In genomic region chr11:76358628-76359320, GRCm38 (mm10) we compare ENCODE assay signal across 8 mouse cellular contexts. TPM values are rescaled to one million over a fixed set of nuclear protein-coding genes. Genes with fewer than 3 reads are reported as not detected.
A peak's percentile ranks its signal among the peaks of the same experiment; 100 is the strongest.
DNase-seq lines count a peak whose midpoint lies in the region; ATAC-seq and TF ChIP-seq lines count a peak whose summit lies in the region.

No protein-coding gene starts in this region.

- DNase-seq in forebrain, embryonic 14.5 days (ENCODE audit: low spot score): peak; percentile 48
- DNase-seq in forebrain, postnatal 0 days: no peak
- DNase-seq in lung, adult 18-20 months: no peak
- peak; percentile 44 to 48 for DNase-seq in heart, postnatal 10 days
- DNase-seq in natural killer cell, adult 2 months (ENCODE audit: low spot score in 2 of 2): no peak
- DNase-seq in embryo, embryonic 10 days (ENCODE audit: low spot score): no peak

- H3K4me1 ChIP-seq in forebrain, embryonic 14.5 days (ENCODE audit: control insufficient read depth, insufficient read depth, low read length): peaks cover 17% of the 10 kb centered on the region
- H3K4me1 ChIP-seq in forebrain, postnatal 0 days (ENCODE audit: insufficient read depth): peaks cover 10% of the 10 kb centered on the region; the same call in 1 of the 2 replicates
- peaks cover 24% of the 10 kb centered on the region for H3K4me1 ChIP-seq in lung, embryonic 16.5 days (replicated peaks; ENCODE audit: control insufficient read depth, insufficient read depth, low read length)
- H3K4me1 ChIP-seq in stomach, embryonic 14.5 days (ENCODE audit: control insufficient read depth, insufficient read depth, low read length): peaks cover 40% of the 10 kb centered on the region

- no peak overlapping the region for H3K4me2 ChIP-seq in forebrain, embryonic 14.5 days (ENCODE audit: low read length)
- H3K4me2 ChIP-seq in forebrain, postnatal 0 days (ENCODE audit: low read depth): no peak overlapping the region
- peak overlapping the region; percentile 14; the same call in 1 of the 2 replicates for H3K4me2 ChIP-seq in lung, embryonic 16.5 days (ENCODE audit: low read depth, low read length)
- H3K4me2 ChIP-seq in stomach, embryonic 14.5 days (replicated peaks; ENCODE audit: low read depth, low read length): no peak overlapping the region

- no peaks in the 10 kb centered on the region for H3K27me3 ChIP-seq in forebrain, embryonic 14.5 days (replicated peaks; ENCODE audit: control insufficient read depth, insufficient read depth, low read length)
- H3K27me3 ChIP-seq in forebrain, postnatal 0 days (ENCODE audit: insufficient read depth, low read length): no peaks in the 10 kb centered on the region
- no peaks in the 10 kb centered on the region for H3K27me3 ChIP-seq in lung, embryonic 16.5 days (ENCODE audit: control insufficient read depth, insufficient read depth, low read depth, low read length)
- no peaks in the 10 kb centered on the region for H3K27me3 ChIP-seq in stomach, embryonic 14.5 days (ENCODE audit: control insufficient read depth, insufficient read depth, low read length)

- no peaks in the 10 kb centered on the region for H3K9me3 ChIP-seq in forebrain, embryonic 14.5 days (replicated peaks; ENCODE audit: control insufficient read depth, low read length)
- H3K9me3 ChIP-seq in forebrain, postnatal 0 days (ENCODE audit: low read length): no peaks in the 10 kb centered on the region
- no peaks in the 10 kb centered on the region for H3K9me3 ChIP-seq in lung, embryonic 16.5 days (ENCODE audit: control insufficient read depth, low read length)
- H3K9me3 ChIP-seq in stomach, embryonic 14.5 days (ENCODE audit: control insufficient read depth, low read depth, low read length): no peaks in the 10 kb centered on the region

- WGBS in forebrain, embryonic 14.5 days: 17% methylated on average over 14 of the region's 14 CpGs
- 22% methylated on average over 14 of the region's 14 CpGs for WGBS in forebrain, postnatal 0 days
- WGBS in lung, embryonic 16.5 days: 38% methylated on average over 14 of the region's 14 CpGs
- 32% methylated on average over 14 of the region's 14 CpGs for WGBS in stomach, embryonic 14.5 days

- no peak for TF ChIP-seq CTCF in forebrain, postnatal 0 days (IDR thresholded peaks at IDR 0.05; ENCODE audit: low read depth)

- no peaks in the 10 kb centered on the region for H3K36me3 ChIP-seq in forebrain, embryonic 14.5 days (ENCODE audit: control insufficient read depth, insufficient read depth, low read length)
- H3K36me3 ChIP-seq in forebrain, postnatal 0 days (ENCODE audit: insufficient read depth): no peaks in the 10 kb centered on the region
- no peaks in the 10 kb centered on the region for H3K36me3 ChIP-seq in lung, embryonic 16.5 days (ENCODE audit: control insufficient read depth, insufficient read depth, low read length)
- H3K36me3 ChIP-seq in stomach, embryonic 14.5 days (ENCODE audit: control insufficient read depth, insufficient read depth, low read length): no peaks in the 10 kb centered on the region

- no peak overlapping the region for H3K9ac ChIP-seq in forebrain, embryonic 14.5 days (ENCODE audit: low read length)
- no peak overlapping the region for H3K9ac ChIP-seq in forebrain, postnatal 0 days
- 0 out of 2 replicates have a peak overlapping the region, but pooled peaks have one; percentile 18 for H3K9ac ChIP-seq in lung, embryonic 16.5 days (ENCODE audit: low read length)
- no peak overlapping the region for H3K9ac ChIP-seq in stomach, embryonic 14.5 days (replicated peaks; ENCODE audit: low read depth, low read length)

- H3K27ac ChIP-seq in forebrain, embryonic 14.5 days (ENCODE audit: low read depth, low read length): no peak overlapping the region
- H3K27ac ChIP-seq in forebrain, postnatal 0 days (ENCODE audit: low read depth, low read length): no peak overlapping the region
- peak overlapping the region; percentile 50 for H3K27ac ChIP-seq in lung, embryonic 16.5 days (ENCODE audit: low read length)
- H3K27ac ChIP-seq in stomach, embryonic 14.5 days (ENCODE audit: low read length): peak overlapping the region; percentile 48; the same call in 1 of the 2 replicates

- intact Hi-C loops in heart, postnatal 10 days (cut with DNase I): no loop called here

- ATAC-seq in forebrain, embryonic 14.5 days: no peak
- ATAC-seq in forebrain, postnatal 0 days: no peak
- peak; percentile 58; the same call in 1 of the 2 replicates for ATAC-seq in lung, embryonic 16.5 days (ENCODE audit: low read depth)
- ATAC-seq in stomach, embryonic 14.5 days (ENCODE audit: insufficient number of reproducible peaks, insufficient read depth, low FRiP score, low read depth): no peak

- H3K4me3 ChIP-seq in forebrain, embryonic 14.5 days (ENCODE audit: low read depth, low read length): no peak overlapping the region
- no peak overlapping the region for H3K4me3 ChIP-seq in forebrain, postnatal 0 days (ENCODE audit: low read depth, low read length)
- H3K4me3 ChIP-seq in lung, embryonic 16.5 days (ENCODE audit: low read length): no peak overlapping the region
- no peak overlapping the region for H3K4me3 ChIP-seq in stomach, embryonic 14.5 days (ENCODE audit: low read depth, low read length)

RNA-seq across cellular contexts. Expression of gene Nxn, which starts 40.2 kb away (rescaled TPM):
- 19.3 and 21.2 TPM in 2 replicates for polyA plus RNA-seq in forebrain, embryonic 14.5 days (2014; fragmentation: Nextera tagmentation; extraction: Ambion mirVana)
- 19.0 and 22.1 TPM in 2 replicates for total RNA-seq in forebrain, postnatal 0 days (2014; rRNA removed)
- 10.7 and 12.7 TPM in 2 replicates for polyA plus RNA-seq in forebrain, postnatal 0 days (2015; fragmentation: Nextera tagmentation; extraction: Ambion mirVana)
- polyA plus RNA-seq in lung, embryonic 16.5 days (2015; fragmentation: Nextera tagmentation; extraction: Ambion mirVana): 18.7 and 19.4 TPM in 2 replicates
- 10 to 100 TPM; 15.7 to 17.4 TPM for total RNA-seq in heart, postnatal 10 days (2021)
- 50.4 and 50.5 TPM in 2 replicates for polyA plus RNA-seq in stomach, embryonic 14.5 days (2014; fragmentation: Nextera tagmentation; extraction: Ambion mirVana)

RNA-seq across cellular contexts. Expression of gene Timm22, which starts 48.0 kb away (rescaled TPM):
- 125 TPM in 2 replicates for polyA plus RNA-seq in forebrain, embryonic 14.5 days (2014; fragmentation: Nextera tagmentation; extraction: Ambion mirVana)
- total RNA-seq in forebrain, postnatal 0 days (2014; rRNA removed): 48.6 and 56.6 TPM in 2 replicates
- 93.2 and 98.2 TPM in 2 replicates for polyA plus RNA-seq in forebrain, postnatal 0 days (2015; fragmentation: Nextera tagmentation; extraction: Ambion mirVana)
- polyA plus RNA-seq in lung, embryonic 16.5 days (2015; fragmentation: Nextera tagmentation; extraction: Ambion mirVana): 97.3 and 98.8 TPM in 2 replicates
- total RNA-seq in heart, postnatal 10 days (2021): 10 to 100 TPM; 43.4 to 51.7 TPM
- polyA plus RNA-seq in stomach, embryonic 14.5 days (2014; fragmentation: Nextera tagmentation; extraction: Ambion mirVana): 115 and 117 TPM in 2 replicates

Comparison
In these comparisons a context has a peak if more than half of its experiments do, and no peak if none do; other contexts are left out.
1. DNase-seq: peak in forebrain, embryonic 14.5 days (single experiment) and heart, postnatal 10 days (2 of 2); none in forebrain, postnatal 0 days (single experiment), lung, adult 18-20 months (0 of 2), natural killer cell, adult 2 months (0 of 2) and embryo, embryonic 10 days (single experiment).
2. H3K27ac ChIP-seq: peak in lung, embryonic 16.5 days (single experiment) and stomach, embryonic 14.5 days (single experiment); none in forebrain, embryonic 14.5 days (single experiment) and forebrain, postnatal 0 days (single experiment).